Mouse (Mus musculus) stomach, embryonic 15.5 days (tissue): ENCODE measurements around the gene 1600002K03Rik. TPM values are rescaled to one million over a fixed set of nuclear protein-coding genes. Genes with fewer than 3 reads are reported as not detected.
"Not testable (repeated sequence)": the region's sequence is repeated elsewhere in the genome, so short reads cannot be mapped to it uniquely, and the experiment has no call there.

Source experiments
- ATAC-seq: fragments of 200-750 bp; cut with Nextera tagmentation; 2 replicates; pipeline ENCODE4 v1.8.0; 2017; ENCODE audit warnings: low read depth, moderate number of reproducible peaks, moderate TSS enrichment; ENCODE audit not compliant: insufficient read depth, low FRiP score
- H3K27ac ChIP-seq: fragments of 300-500 bp; sonication (generic); 2 replicates; pipeline ENCODE4 v1.5.1; 2015; ENCODE audit warnings: mild to moderate bottlenecking, inconsistent platforms
- H3K27me3 ChIP-seq: fragments of 300-500 bp; sonication (generic); replicated peaks from 2 replicates; pipeline ENCODE4 v1.6.1; 2015; ENCODE audit warnings: inconsistent platforms
- H3K36me3 ChIP-seq: fragments of 300-500 bp; sonication (generic); 2 replicates; pipeline ENCODE4 v1.6.1; 2015; ENCODE audit warnings: inconsistent platforms
- H3K4me1 ChIP-seq: fragments of 300-500 bp; sonication (generic); 2 replicates; pipeline ENCODE4 v1.6.1; 2015; ENCODE audit warnings: inconsistent platforms
- H3K4me2 ChIP-seq: fragments of 300-500 bp; sonication (generic); 2 replicates; pipeline ENCODE4 v1.6.1; 2015; ENCODE audit warnings: mild to moderate bottlenecking, inconsistent platforms
- H3K4me3 ChIP-seq: fragments of 300-500 bp; sonication (generic); replicated peaks from 2 replicates; pipeline ENCODE4 v1.5.1; 2015; ENCODE audit warnings: inconsistent platforms
- H3K9ac ChIP-seq: fragments of 300-500 bp; sonication (generic); 2 replicates; pipeline ENCODE4 v1.6.1; 2015; ENCODE audit warnings: inconsistent platforms
- H3K9me3 ChIP-seq: fragments of 300-500 bp; sonication (generic); 2 replicates; pipeline ENCODE4 v1.6.1; 2016; ENCODE audit warnings: inconsistent platforms
- WGBS: fragments of 180-500 bp; shearing (Covaris S2); methylation state at CpG from one replicate; pipeline ENCODE4 v1.1.7; 2015; 5-methylcytosine and 5-hydroxymethylcytosine counted together
- polyA plus RNA-seq: library from polyadenylated mRNA; unstranded; fragments of >200 nt; fragmentation: Nextera tagmentation; extraction: Ambion mirVana; gene quantifications from 2 replicates; pipeline ENCODE4 v1.2.1, GENCODE M21; 2015

1600002K03Rik gene
- polyA plus RNA-seq, 1 experiment from 2014 or later = 17.5 TPM

DNA sequence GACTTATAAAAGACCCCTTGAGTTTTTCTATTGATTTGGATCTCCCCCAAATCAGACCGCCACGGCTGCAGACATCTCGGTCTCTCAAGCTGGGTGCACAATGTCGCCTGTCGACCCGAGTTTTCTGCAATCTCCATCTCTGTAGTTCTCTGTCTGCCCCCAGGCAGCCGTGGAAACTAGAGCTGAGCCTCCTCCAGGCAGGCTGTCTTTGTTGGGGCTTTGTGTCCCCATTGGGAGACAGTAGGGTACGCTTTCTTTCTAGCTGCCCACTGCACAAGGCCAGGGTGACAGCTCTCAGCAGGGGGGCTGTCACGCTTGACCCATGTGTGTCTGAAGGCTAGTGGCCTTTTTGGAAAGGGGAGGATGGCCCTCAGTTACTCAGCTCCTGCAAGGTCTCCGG lies 34.9 kb downstream of the 1600002K03Rik start:
- no peak for ATAC-seq
- Histone ChIP-seq H3K27ac (no peak overlapping the region), H3K27me3 (no peaks in the 10 kb centered on the region), H3K9me3 (no peaks in the 10 kb centered on the region), H3K36me3 (no peaks in the 10 kb centered on the region), H3K9ac (no peak overlapping the region), H3K4me2 (no peak overlapping the region), H3K4me1 (peaks cover 6% of the 10 kb centered on the region; the same call in 1 of the 2 replicates), H3K4me3 (no peak overlapping the region)
- 76% methylated on average over 10 of the region's 10 CpGs for WGBS

DNA sequence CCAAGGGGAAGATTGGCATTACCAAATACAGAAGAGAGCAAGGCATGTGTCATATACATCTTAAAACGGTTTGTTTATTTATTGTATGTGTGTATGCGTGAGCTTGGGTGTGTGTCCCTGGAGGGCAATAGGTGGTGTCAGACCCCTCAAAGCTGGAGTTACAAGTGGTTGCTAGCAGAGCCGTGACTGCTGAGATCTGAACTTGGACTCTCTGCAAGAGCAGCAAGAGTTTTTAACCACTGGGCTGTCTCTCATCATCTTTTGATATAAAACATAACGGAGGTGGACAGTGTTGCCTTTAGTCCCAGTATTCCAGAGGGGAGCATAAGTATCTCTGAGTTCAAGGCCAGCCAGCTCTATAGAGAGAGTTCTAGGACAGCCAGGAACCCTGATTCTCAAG lies 35.5 kb downstream of the 1600002K03Rik start:
- Histone ChIP-seq H3K9ac (no peak overlapping the region), H3K4me1 (peaks cover 6% of the 10 kb centered on the region; the same call in 1 of the 2 replicates), H3K4me2 (no peak overlapping the region), H3K9me3 (no peaks in the 10 kb centered on the region), H3K27ac (no peak overlapping the region), H3K36me3 (no peaks in the 10 kb centered on the region), H3K4me3 (no peak overlapping the region), H3K27me3 (no peaks in the 10 kb centered on the region)
- no peak for ATAC-seq
- WGBS = 74% methylated on average over 4 of the region's 4 CpGs

DNA sequence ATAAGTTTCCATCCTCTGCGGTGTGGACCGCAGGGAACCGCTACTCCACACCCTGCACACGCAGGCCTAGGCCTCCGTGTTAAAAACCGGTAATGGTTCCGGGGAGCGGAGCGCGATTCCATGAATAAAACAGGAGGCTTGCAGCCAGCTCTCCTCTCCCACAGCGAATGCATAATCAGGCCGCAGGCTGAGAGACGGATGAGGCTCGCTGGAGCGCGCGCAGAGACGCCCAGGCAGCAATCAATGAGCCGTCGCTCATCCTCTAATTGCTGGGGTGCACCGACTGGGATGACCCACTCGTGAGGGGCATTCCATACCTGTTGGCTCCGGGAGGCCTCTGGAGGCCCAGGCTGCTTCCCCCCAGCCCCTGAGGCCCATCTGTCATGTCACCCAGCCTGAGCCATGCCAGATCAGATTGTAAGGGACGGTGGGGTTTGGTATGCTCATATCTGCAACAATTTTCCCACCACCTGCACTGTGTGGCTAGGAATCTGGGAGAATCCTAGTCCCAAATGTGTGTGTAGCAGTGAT lies 36.2 kb downstream of the 1600002K03Rik start:
- no peaks in the 10 kb centered on the region for H3K27me3 ChIP-seq
- WGBS = 13% methylated on average over 24 of the region's 24 CpGs
- peak overlapping the region; percentile 21; the same call in 1 of the 2 replicates for H3K4me2 ChIP-seq
- no peaks in the 10 kb centered on the region for H3K9me3 ChIP-seq
- ATAC-seq = no peak
- H3K4me3 ChIP-seq = no peak overlapping the region
- H3K36me3 ChIP-seq = no peaks in the 10 kb centered on the region
- peaks cover 6% of the 10 kb centered on the region; the same call in 1 of the 2 replicates for H3K4me1 ChIP-seq
- H3K9ac ChIP-seq = no peak overlapping the region
- no peak overlapping the region for H3K27ac ChIP-seq

DNA sequence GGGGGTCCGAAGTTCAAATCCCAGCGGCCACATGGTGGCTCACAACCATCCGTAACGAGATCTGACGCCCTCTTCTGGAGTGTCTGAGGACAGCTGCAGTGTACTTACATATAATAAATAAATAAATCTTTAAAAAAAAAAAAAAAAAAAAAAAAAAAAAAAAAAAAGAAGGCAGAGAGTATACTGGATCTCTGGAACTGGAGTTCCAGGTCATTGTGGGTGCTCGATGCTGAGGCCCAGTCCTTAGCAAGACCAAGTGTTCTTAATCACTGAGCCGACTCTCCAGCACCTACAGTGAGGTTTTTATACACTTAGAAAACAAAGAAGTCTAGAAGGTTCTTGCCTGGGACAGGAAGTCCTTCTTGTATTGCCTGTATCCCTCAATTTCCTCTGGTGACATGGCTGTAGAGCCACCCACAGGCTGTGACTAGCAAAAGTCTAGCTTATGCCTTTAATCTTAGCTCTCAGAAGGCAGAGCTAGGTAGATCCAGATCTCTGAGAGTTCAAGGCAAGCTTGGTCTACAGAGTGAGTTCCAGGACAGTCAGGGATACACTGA lies 38.9 kb downstream of the 1600002K03Rik start:
- not testable (repeated sequence) for H3K27ac ChIP-seq, H3K4me3 ChIP-seq, H3K9me3 ChIP-seq, H3K9ac ChIP-seq, H3K36me3 ChIP-seq, ATAC-seq, H3K27me3 ChIP-seq, H3K4me1 ChIP-seq, H3K4me2 ChIP-seq
- 65% methylated on average over 7 of the region's 7 CpGs for WGBS

DNA sequence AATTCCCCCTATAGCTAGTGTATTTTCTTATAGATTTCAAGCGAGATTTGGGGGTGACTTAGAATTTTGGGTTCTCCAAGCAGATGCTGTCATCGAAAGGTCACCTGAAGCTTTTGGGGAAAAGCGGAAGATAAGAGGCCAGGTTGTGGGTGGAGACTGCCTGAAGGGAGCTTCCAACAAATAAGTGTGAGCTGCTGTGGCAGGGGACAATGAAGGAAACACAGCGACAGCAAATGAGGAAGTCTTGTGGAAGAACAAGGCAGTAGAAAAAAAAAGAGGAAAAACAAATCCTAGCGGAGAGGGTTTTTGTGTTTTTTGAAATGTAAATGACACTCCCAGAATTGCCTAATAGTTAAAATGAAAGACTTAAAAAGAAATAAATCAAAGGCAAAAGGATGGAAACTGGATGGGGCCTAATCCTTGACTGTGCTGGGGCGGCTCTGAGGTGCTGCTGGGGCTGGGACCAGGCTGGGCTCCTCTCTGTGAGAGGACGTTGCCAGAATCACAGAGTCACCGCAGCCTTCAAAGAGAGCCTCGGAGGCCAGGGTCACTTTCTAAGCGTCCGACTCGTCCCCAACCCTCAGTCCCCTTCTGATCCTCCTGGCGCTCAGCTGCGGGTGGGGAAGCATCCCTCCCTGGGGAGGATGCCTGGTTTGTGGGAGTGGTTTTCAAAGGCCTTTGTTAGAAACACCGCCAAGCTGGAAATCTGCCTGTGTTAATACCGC lies 42.5 kb downstream of the 1600002K03Rik start:
- no peaks in the 10 kb centered on the region for H3K9me3 ChIP-seq

DNA sequence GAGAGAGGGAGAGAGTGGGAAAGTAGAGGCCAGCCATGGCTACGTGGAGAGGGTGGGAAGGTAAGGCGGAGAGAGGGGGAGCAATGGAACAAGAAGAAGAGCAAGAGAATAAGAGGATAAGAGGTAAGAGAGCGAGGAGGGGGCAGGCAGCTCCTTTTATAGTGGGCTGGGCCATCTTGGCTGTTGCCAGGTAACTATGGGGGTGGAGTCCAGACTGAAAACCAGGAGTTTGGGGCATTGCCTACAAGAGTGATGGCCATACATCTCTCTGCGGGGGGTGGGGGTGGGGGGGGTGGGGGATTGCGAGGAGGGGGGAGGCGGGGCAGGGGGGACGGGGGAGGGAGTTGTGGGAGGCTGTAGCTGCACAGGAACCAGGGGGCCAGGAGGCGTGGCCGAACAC lies 47.9 kb downstream of the 1600002K03Rik start:
- WGBS = 44% methylated on average over 5 of the region's 9 CpGs
- Histone ChIP-seq H3K4me2 (no peak overlapping the region), H3K9ac (no peak overlapping the region), H3K27ac (no peak overlapping the region), H3K9me3 (no peaks in the 10 kb centered on the region), H3K27me3 (no peaks in the 10 kb centered on the region), H3K4me3 (no peak overlapping the region), H3K36me3 (no peaks in the 10 kb centered on the region), H3K4me1 (peaks cover 1% of the 10 kb centered on the region; the same call in 1 of the 2 replicates)
- ATAC-seq = no peak

More for the DNA sequence above, 42.5 kb downstream of the 1600002K03Rik start:
- no peak for ATAC-seq
- H3K27ac ChIP-seq = 0 out of 2 replicates have a peak overlapping the region, but pooled peaks have one; percentile 11
- H3K27me3 ChIP-seq = no peaks in the 10 kb centered on the region
- 0 out of 2 replicates have a peak, but pooled peaks cover 3% of the 10 kb centered on the region for H3K4me1 ChIP-seq
- no peaks in the 10 kb centered on the region for H3K36me3 ChIP-seq
- no peak overlapping the region for H3K9ac ChIP-seq
- 28% methylated on average over 16 of the region's 16 CpGs for WGBS
- no peak overlapping the region for H3K4me3 ChIP-seq
- H3K4me2 ChIP-seq = no peak overlapping the region

DNA sequence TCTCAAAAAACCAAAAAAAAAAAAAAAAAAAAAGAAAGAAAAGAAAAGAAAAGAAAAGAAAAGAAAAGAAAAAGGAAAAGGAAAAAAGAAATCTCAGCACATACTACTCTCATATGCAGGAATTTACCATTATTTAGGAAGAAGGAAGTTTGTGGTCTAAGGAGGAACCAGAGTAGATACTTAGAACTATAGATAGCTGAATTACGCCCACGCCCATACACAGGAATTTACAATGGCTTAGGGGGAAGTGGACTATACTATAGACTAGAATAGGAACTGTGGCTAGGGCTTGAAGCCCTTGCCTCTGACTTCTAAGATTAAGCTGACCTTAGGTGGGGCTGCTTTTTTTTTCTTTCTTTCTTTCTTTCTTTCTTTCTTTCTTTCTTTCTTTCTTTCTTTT lies 50.4 kb downstream of the 1600002K03Rik start:
- H3K36me3 ChIP-seq, H3K9me3 ChIP-seq, H3K9ac ChIP-seq, H3K4me2 ChIP-seq, H3K4me3 ChIP-seq, ATAC-seq, H3K27ac ChIP-seq, H3K27me3 ChIP-seq: not testable (repeated sequence)
- 90% methylated on average over 2 of the region's 2 CpGs for WGBS
- peaks cover 16% of the 10 kb centered on the region for H3K4me1 ChIP-seq

Other genes with a start within 250 kb of the 1600002K03Rik start
- gene Arid3a, start 245.9 kb upstream of the 1600002K03Rik start, polyA plus RNA-seq = 9.8 and 10.0 TPM in 2 replicates
- 86.0 and 86.2 TPM in 2 replicates for gene Wdr18, start 212.8 kb upstream of the 1600002K03Rik start, polyA plus RNA-seq
- 0.27 and 0.34 TPM in 2 replicates for gene Grin3b, start 202.2 kb upstream of the 1600002K03Rik start, polyA plus RNA-seq
- 20.6 and 21.3 TPM in 2 replicates for gene Tmem259, start 188.6 kb upstream of the 1600002K03Rik start, polyA plus RNA-seq
- gene Cnn2, start 184.4 kb upstream of the 1600002K03Rik start, polyA plus RNA-seq = 274 and 279 TPM in 2 replicates
- gene Abca7, start 176.4 kb upstream of the 1600002K03Rik start, polyA plus RNA-seq = 4.2 and 4.8 TPM in 2 replicates
- gene Arhgap45, start 156.3 kb upstream of the 1600002K03Rik start, polyA plus RNA-seq = 9.1 and 10.0 TPM in 2 replicates
- 188 and 199 TPM in 2 replicates for gene Polr2e, start 133.1 kb upstream of the 1600002K03Rik start, polyA plus RNA-seq
- 500 and 567 TPM in 2 replicates for gene Gpx4, start 125.8 kb upstream of the 1600002K03Rik start, polyA plus RNA-seq
- 14.8 and 15.9 TPM in 2 replicates for gene Sbno2, start 67.4 kb upstream of the 1600002K03Rik start, polyA plus RNA-seq
- 16.9 and 19.2 TPM in 2 replicates for gene Stk11, start 57.1 kb upstream of the 1600002K03Rik start, polyA plus RNA-seq
- 544 and 602 TPM in 2 replicates for gene Atp5d, start 34.3 kb upstream of the 1600002K03Rik start, polyA plus RNA-seq
- gene Cbarp, start 32.1 kb upstream of the 1600002K03Rik start, polyA plus RNA-seq = 5.1 and 6.7 TPM in 2 replicates
- 16.0 and 19.8 TPM in 2 replicates for gene Midn, start 24.7 kb upstream of the 1600002K03Rik start, polyA plus RNA-seq
- 90.3 and 103 TPM in 2 replicates for gene Cirbp, start 7.0 kb upstream of the 1600002K03Rik start, polyA plus RNA-seq
- 15.7 TPM in 2 replicates for gene Efna2, start 6.5 kb downstream of the 1600002K03Rik start, polyA plus RNA-seq
- 58.6 and 66.5 TPM in 2 replicates for gene Mum1, start 53.5 kb downstream of the 1600002K03Rik start, polyA plus RNA-seq
- gene Ndufs7, start 76.2 kb downstream of the 1600002K03Rik start, polyA plus RNA-seq = 326 and 364 TPM in 2 replicates
- gene Gamt, start 88.1 kb downstream of the 1600002K03Rik start, polyA plus RNA-seq = 111 and 148 TPM in 2 replicates
- 62.4 and 66.4 TPM in 2 replicates for gene Dazap1, start 88.5 kb downstream of the 1600002K03Rik start, polyA plus RNA-seq
- gene Rps15, start 119.5 kb downstream of the 1600002K03Rik start, polyA plus RNA-seq = 904 and 948 TPM in 2 replicates
- 5.0 and 5.2 TPM in 2 replicates for gene Apc2, start 123.0 kb downstream of the 1600002K03Rik start, polyA plus RNA-seq
- 40.5 and 46.4 TPM in 2 replicates for gene 2310011J03Rik, start 147.6 kb downstream of the 1600002K03Rik start, polyA plus RNA-seq
- gene Pcsk4, start 156.6 kb downstream of the 1600002K03Rik start, polyA plus RNA-seq = 4.8 and 5.4 TPM in 2 replicates
- gene Reep6, start 157.0 kb downstream of the 1600002K03Rik start, polyA plus RNA-seq = 44.5 and 51.2 TPM in 2 replicates
- gene Adamtsl5, start 175.5 kb downstream of the 1600002K03Rik start, polyA plus RNA-seq = 13.7 and 17.0 TPM in 2 replicates
- 0.30 and 0.67 TPM in 2 replicates for gene Plk5, start 183.5 kb downstream of the 1600002K03Rik start, polyA plus RNA-seq
- gene Mex3d, start 214.7 kb downstream of the 1600002K03Rik start, polyA plus RNA-seq = 7.8 and 8.7 TPM in 2 replicates
- 204 and 216 TPM in 2 replicates for gene Mbd3, start 226.6 kb downstream of the 1600002K03Rik start, polyA plus RNA-seq
- gene Uqcr11, start 233.9 kb downstream of the 1600002K03Rik start, polyA plus RNA-seq = 724 and 753 TPM in 2 replicates